Mouse (Mus musculus) intestine, embryonic 16.5 days (tissue): Measurements from ENCODE around the gene Rnf144a. TPM values are rescaled to one million over a fixed set of nuclear protein-coding genes. Genes with fewer than 3 reads are reported as not detected.
A peak's percentile ranks its signal among the peaks of the same experiment; 100 is the strongest.

Source experiments
- ATAC-seq: fragments of 200-750 bp; cut with Nextera tagmentation; 2 replicates; pipeline ENCODE4 v1.8.0; 2017; ENCODE audit warnings: moderate TSS enrichment, moderate library complexity
- H3K27ac ChIP-seq: fragments of 300-500 bp; sonication (generic); 2 replicates; pipeline ENCODE4 v1.5.1; 2014; ENCODE audit warnings: mild to moderate bottlenecking, low read length
- H3K27me3 ChIP-seq: fragments of 300-500 bp; sonication (generic); replicated peaks from 2 replicates; pipeline ENCODE4 v1.6.1; 2014; ENCODE audit warnings: low read length, control low read depth, mixed read lengths; ENCODE audit not compliant: control insufficient read depth, insufficient read depth
- H3K36me3 ChIP-seq: fragments of 300-500 bp; sonication (generic); 2 replicates; pipeline ENCODE4 v1.6.1; 2014; ENCODE audit warnings: low read length, control low read depth; ENCODE audit not compliant: control insufficient read depth, insufficient read depth
- H3K4me1 ChIP-seq: fragments of 300-500 bp; sonication (generic); 2 replicates; pipeline ENCODE4 v1.6.1; 2014; ENCODE audit warnings: low read length, control low read depth, mixed read lengths; ENCODE audit not compliant: control insufficient read depth, insufficient read depth
- H3K4me2 ChIP-seq: fragments of 300-500 bp; sonication (generic); 2 replicates; pipeline ENCODE4 v1.6.1; 2014; ENCODE audit warnings: low read depth, low read length, control low read depth
- H3K4me3 ChIP-seq: fragments of 300-500 bp; sonication (generic); 2 replicates; pipeline ENCODE4 v1.5.1; 2014; ENCODE audit warnings: mild to moderate bottlenecking, low read length
- H3K9ac ChIP-seq: fragments of 300-500 bp; sonication (generic); 2 replicates; pipeline ENCODE4 v1.6.1; 2014; ENCODE audit warnings: low read depth, low read length
- H3K9me3 ChIP-seq: fragments of 300-500 bp; sonication (generic); 2 replicates; pipeline ENCODE4 v1.6.1; 2016; ENCODE audit warnings: low read length, control low read depth; ENCODE audit not compliant: control insufficient read depth
- WGBS: fragments of 180-500 bp; shearing (Covaris S2); extraction: QIAGEN DNeasy Blood & Tissue Kit; methylation state at CpG from one replicate; pipeline ENCODE4 v1.1.7; 2014; 5-methylcytosine and 5-hydroxymethylcytosine counted together
- polyA plus RNA-seq: library from polyadenylated mRNA; unstranded; fragments of >200 nt; fragmentation: Nextera tagmentation; extraction: Ambion mirVana; gene quantifications from 2 replicates; pipeline ENCODE4 v1.2.1, GENCODE M21; 2015

Rnf144a gene
- polyA plus RNA-seq, 1 experiment from 2014 or later = 13.7 TPM

GRCm38 (mm10) chr12:26344408-26344807 is 70.6 kb downstream of the Rnf144a start:
- H3K36me3 ChIP-seq = no peaks in the 10 kb centered on the region
- no peak overlapping the region for H3K4me3 ChIP-seq
- no peak overlapping the region for H3K9ac ChIP-seq
- H3K27ac ChIP-seq = no peak overlapping the region
- no peaks in the 10 kb centered on the region for H3K4me1 ChIP-seq
- ATAC-seq = no peak
- no peaks in the 10 kb centered on the region for H3K9me3 ChIP-seq
- H3K4me2 ChIP-seq = no peak overlapping the region
- WGBS = 87% methylated on average over 5 of the region's 5 CpGs
- H3K27me3 ChIP-seq = no peaks in the 10 kb centered on the region

- Histone ChIP-seq H3K4me3 (no peak overlapping the region), H3K27me3 (no peaks in the 10 kb centered on the region), H3K9me3 (no peaks in the 10 kb centered on the region), H3K9ac (no peak overlapping the region), H3K4me2 (no peak overlapping the region), H3K36me3 (no peaks in the 10 kb centered on the region; the same call in 1 of the 2 replicates), H3K27ac (no peak overlapping the region), H3K4me1 (no peaks in the 10 kb centered on the region)
- ATAC-seq = no peak
- WGBS = 59% methylated on average over 2 of the region's 2 CpGs
These were observed 71.9 kb downstream of the Rnf144a start for GRCm38 (mm10) chr12:26343131-26343530.

GRCm38 (mm10) chr12:26342663-26343062 is 72.4 kb downstream of the Rnf144a start:
- Histone ChIP-seq H3K27me3 (no peaks in the 10 kb centered on the region), H3K36me3 (no peaks in the 10 kb centered on the region; the same call in 1 of the 2 replicates), H3K4me2 (no peak overlapping the region), H3K9me3 (no peaks in the 10 kb centered on the region), H3K4me1 (no peaks in the 10 kb centered on the region), H3K27ac (0 out of 2 replicates have a peak overlapping the region, but pooled peaks have one; percentile 29), H3K4me3 (no peak overlapping the region), H3K9ac (no peak overlapping the region)
- 76% methylated on average over 3 of the region's 3 CpGs for WGBS
- 0 out of 2 replicates have a peak, but pooled peaks have one; percentile 44 for ATAC-seq

GRCm38 (mm10) chr12:26342086-26342485 is 73.0 kb downstream of the Rnf144a start:
- Histone ChIP-seq H3K9ac (no peak overlapping the region), H3K9me3 (no peaks in the 10 kb centered on the region), H3K4me1 (no peaks in the 10 kb centered on the region), H3K27me3 (no peaks in the 10 kb centered on the region), H3K36me3 (no peaks in the 10 kb centered on the region; the same call in 1 of the 2 replicates), H3K4me2 (no peak overlapping the region), H3K4me3 (no peak overlapping the region), H3K27ac (0 out of 2 replicates have a peak overlapping the region, but pooled peaks have one; percentile 29)
- WGBS = 57% methylated on average over 4 of the region's 4 CpGs
- ATAC-seq = no peak

- H3K4me1 ChIP-seq = no peaks in the 10 kb centered on the region
- 86% methylated on average over 4 of the region's 4 CpGs for WGBS
- no peak overlapping the region for H3K4me2 ChIP-seq
- no peaks in the 10 kb centered on the region for H3K9me3 ChIP-seq
- no peak overlapping the region for H3K4me3 ChIP-seq
- H3K36me3 ChIP-seq = no peaks in the 10 kb centered on the region; the same call in 1 of the 2 replicates
- H3K27me3 ChIP-seq = no peaks in the 10 kb centered on the region
- H3K9ac ChIP-seq = no peak overlapping the region
- ATAC-seq = no peak
- H3K27ac ChIP-seq = no peak overlapping the region
These were observed 74.4 kb downstream of the Rnf144a start for GRCm38 (mm10) chr12:26340621-26341020.

GRCm38 (mm10) chr12:26339886-26340285 is 75.2 kb downstream of the Rnf144a start:
- H3K9me3 ChIP-seq = no peaks in the 10 kb centered on the region
- no peak overlapping the region for H3K4me3 ChIP-seq
- no peak overlapping the region for H3K4me2 ChIP-seq
- no peaks in the 10 kb centered on the region for H3K4me1 ChIP-seq
- ATAC-seq = no peak
- no peaks in the 10 kb centered on the region; the same call in 1 of the 2 replicates for H3K36me3 ChIP-seq
- H3K27me3 ChIP-seq = no peaks in the 10 kb centered on the region
- no peak overlapping the region for H3K9ac ChIP-seq
- no peak overlapping the region for H3K27ac ChIP-seq

GRCm38 (mm10) chr12:26339181-26339580 is 75.9 kb downstream of the Rnf144a start:
- Histone ChIP-seq H3K4me2 (no peak overlapping the region), H3K27ac (no peak overlapping the region), H3K27me3 (no peaks in the 10 kb centered on the region), H3K4me3 (no peak overlapping the region), H3K4me1 (no peaks in the 10 kb centered on the region), H3K9me3 (no peaks in the 10 kb centered on the region), H3K36me3 (no peaks in the 10 kb centered on the region; the same call in 1 of the 2 replicates), H3K9ac (no peak overlapping the region)
- no peak for ATAC-seq
- 94% methylated on average over 8 of the region's 8 CpGs for WGBS

- Histone ChIP-seq H3K36me3 (no peaks in the 10 kb centered on the region), H3K9me3 (no peaks in the 10 kb centered on the region), H3K4me3 (no peak overlapping the region), H3K27ac (no peak overlapping the region), H3K27me3 (no peaks in the 10 kb centered on the region), H3K4me2 (no peak overlapping the region), H3K4me1 (no peaks in the 10 kb centered on the region), H3K9ac (no peak overlapping the region)
- ATAC-seq = no peak
- WGBS = 74% methylated on average over 1 of the region's 1 CpGs
These were observed 81.4 kb downstream of the Rnf144a start for GRCm38 (mm10) chr12:26333678-26334077.

GRCm38 (mm10) chr12:26331048-26331447 is 84.0 kb downstream of the Rnf144a start:
- H3K4me3 ChIP-seq = no peak overlapping the region
- no peak overlapping the region for H3K4me2 ChIP-seq
- H3K9me3 ChIP-seq = no peaks in the 10 kb centered on the region
- no peaks in the 10 kb centered on the region for H3K27me3 ChIP-seq
- H3K36me3 ChIP-seq = no peaks in the 10 kb centered on the region
- H3K4me1 ChIP-seq = no peaks in the 10 kb centered on the region
- no peak overlapping the region for H3K9ac ChIP-seq
- 56% methylated on average over 3 of the region's 3 CpGs for WGBS
- H3K27ac ChIP-seq = no peak overlapping the region
- ATAC-seq = no peak

GRCm38 (mm10) chr12:26329756-26330155 is 85.3 kb downstream of the Rnf144a start:
- Histone ChIP-seq H3K9ac (no peak overlapping the region), H3K36me3 (no peaks in the 10 kb centered on the region), H3K4me2 (no peak overlapping the region), H3K4me3 (no peak overlapping the region), H3K9me3 (no peaks in the 10 kb centered on the region), H3K27me3 (no peaks in the 10 kb centered on the region), H3K27ac (no peak overlapping the region), H3K4me1 (no peaks in the 10 kb centered on the region)
- 77% methylated on average over 5 of the region's 5 CpGs for WGBS
- no peak for ATAC-seq
